Mouse (Mus musculus) subcutaneous adipose tissue, adult 2 months (tissue): ENCODE results near the gene Pheta2. TPM values are rescaled to one million over a fixed set of nuclear protein-coding genes. Genes with fewer than 3 reads are reported as not detected.

ENCODE experiments used
- polyA plus RNA-seq: library from polyadenylated mRNA; depleted of rRNA; stranded (reverse); fragments of >200 nt; gene quantifications from 2 replicates; pipeline ENCODE4 v1.2.3, GENCODE M21; 2012; ENCODE audit warnings: low replicate concordance; rRNA removed

Gene Pheta2
- 2.1 and 8.0 TPM in 2 replicates for polyA plus RNA-seq

DNA sequence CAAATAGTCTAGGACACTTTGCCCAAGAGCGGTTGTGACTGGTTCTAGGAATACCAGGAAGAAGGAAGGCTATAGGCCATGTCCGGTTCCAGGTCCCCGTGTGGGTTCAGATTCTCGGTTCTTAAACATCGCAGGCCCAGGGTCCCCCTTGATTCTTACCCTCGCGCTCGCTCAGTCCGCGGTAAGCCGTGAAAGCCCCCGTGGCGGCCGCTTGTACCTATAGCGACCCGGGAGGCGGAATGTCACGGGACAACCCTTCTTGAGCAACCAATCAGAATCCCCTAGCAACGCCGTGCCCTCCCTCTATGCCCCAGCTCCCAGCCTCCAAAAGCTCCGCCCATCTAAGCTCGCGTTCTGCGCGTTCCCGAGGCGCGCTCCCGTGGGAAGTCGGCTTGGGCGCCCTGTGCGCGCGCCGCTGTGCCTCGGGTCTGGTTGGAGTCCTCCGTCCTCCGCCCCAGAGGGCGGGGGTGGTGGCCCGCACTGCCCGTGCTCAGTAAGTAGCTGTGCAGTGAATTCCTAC lies at the start of gene Pheta2, which contains the start of the genes Naga and Smdt1:
TSS of gene Pheta2 (plus strand) at position 350 of the 520 bp plus-strand sequence.
TSS of gene Naga (minus strand) at position 333 of the 520 bp plus-strand sequence.
TSS of gene Smdt1 (plus strand) at position 367 of the 520 bp plus-strand sequence.

DNA sequence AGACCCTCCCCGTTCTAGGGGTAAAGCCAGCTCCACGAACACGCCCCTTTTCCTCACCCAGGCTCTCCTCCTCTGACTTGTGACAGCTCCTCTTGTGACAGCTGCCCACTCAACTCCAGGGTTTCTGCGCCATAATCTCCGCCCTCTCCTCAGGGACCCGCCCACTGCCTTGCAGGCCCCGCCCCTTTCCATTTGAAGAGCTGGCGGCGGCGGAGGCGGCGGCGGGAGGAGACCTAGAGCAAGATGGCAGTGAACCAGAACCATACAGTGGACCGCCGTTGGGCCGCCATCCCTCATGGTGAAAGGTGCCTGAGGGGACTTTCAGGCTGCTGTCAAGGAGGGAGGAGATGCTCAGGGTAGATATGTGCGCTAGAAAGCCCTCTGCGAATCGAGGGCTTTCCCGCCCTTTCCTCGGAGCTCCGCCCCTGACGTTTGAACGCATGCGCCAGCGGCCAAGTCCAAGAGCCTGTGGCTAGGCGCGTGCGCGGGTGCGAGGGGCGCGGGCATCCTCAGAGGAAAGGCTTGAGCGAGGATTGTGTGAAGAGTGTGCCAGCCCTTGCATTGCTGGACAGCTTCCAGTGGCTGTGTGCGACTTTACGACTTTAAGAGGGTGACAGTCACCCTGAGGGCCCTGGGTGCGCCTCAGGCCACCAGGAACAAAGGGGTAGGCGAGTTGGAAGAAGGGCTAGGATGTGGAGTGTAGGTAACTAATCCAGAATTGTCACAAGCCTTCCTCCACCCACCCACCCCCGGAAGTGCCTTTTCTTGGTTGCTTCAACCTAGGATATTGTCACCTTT lies 39.8 kb upstream of the Pheta2 start, which contains the start of gene Wbp2nl:
TSS of gene Wbp2nl (plus strand) at position 191 of the 798 bp plus-strand sequence.

DNA sequence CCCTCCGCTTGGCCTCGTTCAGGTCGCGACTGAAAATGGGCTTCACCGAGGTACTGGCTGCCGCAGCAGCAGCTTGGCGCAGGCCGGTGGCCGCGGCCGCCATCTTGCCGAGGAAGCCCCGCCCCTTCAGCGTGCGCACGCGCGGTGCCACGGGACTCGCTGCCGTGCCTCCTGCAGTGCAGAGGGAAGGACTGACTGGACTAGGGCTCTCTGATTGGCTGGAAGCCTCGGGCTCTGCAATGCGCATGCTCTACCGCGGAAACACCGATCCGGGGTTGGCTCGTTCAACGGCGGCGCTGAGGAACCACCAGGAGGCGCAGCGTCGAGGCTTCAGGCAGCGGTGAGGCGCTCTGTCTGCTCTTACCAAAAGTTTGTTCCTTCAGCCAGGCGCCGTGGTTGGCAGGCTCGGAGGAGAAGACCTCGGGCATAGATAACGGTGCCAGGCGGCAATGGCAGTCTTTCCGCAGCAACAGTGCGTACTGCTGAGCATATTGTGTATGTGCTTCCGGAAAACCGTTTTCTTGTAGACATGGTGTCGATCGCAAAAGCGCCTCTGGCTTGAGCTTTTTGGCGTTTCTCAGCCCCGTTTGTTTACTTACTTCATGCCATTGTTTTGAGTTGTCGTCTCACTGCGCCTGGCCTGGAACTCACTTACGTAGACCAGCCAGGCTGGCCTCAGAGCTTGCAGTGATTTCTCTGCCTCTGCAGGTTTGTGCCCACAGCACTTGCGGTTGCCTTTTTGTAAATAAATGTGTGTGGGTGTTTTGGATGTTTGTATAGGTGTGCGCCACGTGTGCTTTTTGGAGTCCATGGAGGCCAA lies 15.6 kb downstream of the Pheta2 start, which contains the start of gene Ndufa6:
TSS of gene Ndufa6 (minus strand) at position 197 of the 820 bp plus-strand sequence.

DNA sequence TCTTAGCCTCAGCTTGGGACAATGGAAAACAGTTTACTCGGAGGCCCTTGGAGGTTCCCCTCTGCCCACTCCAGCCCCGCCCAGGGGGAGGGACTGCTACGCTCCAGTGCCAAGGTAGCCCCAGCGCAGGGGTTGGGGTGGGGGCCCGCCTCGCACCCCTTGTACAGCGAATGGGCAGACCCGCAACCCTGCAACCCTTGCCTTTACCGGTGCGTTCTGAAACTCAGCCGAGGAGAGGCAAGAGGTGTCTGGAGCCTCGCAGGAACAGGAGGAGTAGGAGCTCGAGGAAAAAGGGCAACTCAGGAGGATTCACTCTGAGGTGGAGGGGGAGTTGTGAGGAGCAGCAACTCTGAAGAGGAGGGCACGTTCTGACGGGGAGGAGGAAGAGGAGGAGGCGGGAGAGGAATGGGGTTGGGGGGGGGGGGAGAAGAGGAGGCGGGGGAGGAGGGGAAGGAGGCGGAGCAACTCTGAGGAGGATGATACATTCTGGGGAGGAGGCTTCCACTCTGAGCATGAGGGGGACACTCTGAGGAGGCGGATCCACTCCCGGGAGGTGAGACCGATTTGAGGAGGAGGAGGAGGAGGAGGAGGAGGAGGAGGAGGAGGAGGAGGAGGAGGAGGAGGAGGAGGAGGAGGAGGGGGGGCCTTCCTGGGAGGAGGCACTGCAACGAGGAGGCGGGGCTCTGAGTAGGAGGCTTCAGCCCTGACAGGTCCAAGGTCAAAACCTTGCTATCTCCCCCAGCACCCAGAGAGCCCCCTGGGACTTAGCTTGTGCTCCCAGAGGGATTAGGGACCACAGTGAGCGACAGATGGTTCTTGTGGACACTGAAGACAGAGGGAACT lies 41.4 kb downstream of the Pheta2 start, which contains the start of gene Cyp2d22:
TSS of gene Cyp2d22 (minus strand) at position 390 of the 843 bp plus-strand sequence.

DNA sequence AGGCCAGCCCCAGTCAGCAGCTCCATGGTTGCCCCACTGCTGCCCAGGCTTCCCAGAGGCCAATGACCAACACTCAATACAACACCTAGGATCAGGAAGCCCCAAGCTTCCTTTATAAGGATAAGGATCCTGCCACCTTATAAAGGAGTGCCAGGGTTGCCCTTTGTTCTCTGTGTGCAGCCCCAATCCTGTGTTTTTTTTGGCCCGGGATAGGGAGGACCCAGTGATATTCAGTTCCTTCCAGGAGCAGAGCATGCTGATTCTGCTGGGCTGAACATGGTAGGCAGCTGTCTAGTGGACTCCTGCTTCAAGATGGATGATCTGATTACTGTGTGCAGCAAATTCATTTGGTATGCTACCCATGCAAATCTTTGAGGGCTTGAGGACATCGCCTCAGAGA lies 55.2 kb downstream of the Pheta2 start, which contains the start of gene Cyp2d11:
TSS of gene Cyp2d11 (minus strand) at position 101 of the 400 bp plus-strand sequence.

Other genes starting within 250 kb of the Pheta2 start
- gene Ccdc134, start 211.0 kb upstream of the Pheta2 start, polyA plus RNA-seq, result 10.0 and 14.9 TPM in 2 replicates
- gene Srebf2, start 191.8 kb upstream of the Pheta2 start, polyA plus RNA-seq, result 60.2 and 70.3 TPM in 2 replicates
- gene Shisa8, start 126.1 kb upstream of the Pheta2 start, polyA plus RNA-seq, result 0.40 and 0.62 TPM in 2 replicates
- 0.40 and 0.66 TPM in 2 replicates for gene Tnfrsf13c, start 114.6 kb upstream of the Pheta2 start, polyA plus RNA-seq
- 3.7 and 11.9 TPM in 2 replicates for gene Cenpm, start 94.2 kb upstream of the Pheta2 start, polyA plus RNA-seq
- not detected in 2 replicates for gene 1500009C09Rik, start 86.5 kb upstream of the Pheta2 start, polyA plus RNA-seq
- 1.6 and 1.8 TPM in 2 replicates for gene Sept3, start 64.0 kb upstream of the Pheta2 start, polyA plus RNA-seq
- 0.19 TPM in 1 of 2 replicates, not detected in the other for gene Wbp2nl, start 40.0 kb upstream of the Pheta2 start, polyA plus RNA-seq
- 135 and 144 TPM in 2 replicates for gene Naga, start within 50 bp of the Pheta2 start, polyA plus RNA-seq
- gene Smdt1, start within 50 bp of the Pheta2 start, polyA plus RNA-seq, result 221 and 257 TPM in 2 replicates
- 293 and 339 TPM in 2 replicates for gene Ndufa6, start 15.4 kb downstream of the Pheta2 start, polyA plus RNA-seq
- gene Cyp2d22, start 41.3 kb downstream of the Pheta2 start, polyA plus RNA-seq, result 65.9 and 85.3 TPM in 2 replicates
- not detected in 2 replicates for gene Cyp2d11, start 55.1 kb downstream of the Pheta2 start, polyA plus RNA-seq
- gene Cyp2d10, start 68.3 kb downstream of the Pheta2 start, polyA plus RNA-seq, result 0.30 TPM in 1 of 2 replicates, not detected in the other
- not detected in 2 replicates for gene Cyp2d9, start 94.5 kb downstream of the Pheta2 start, polyA plus RNA-seq
- gene Cyp2d12, start 216.1 kb downstream of the Pheta2 start, polyA plus RNA-seq, result not detected in 2 replicates